Mouse (Mus musculus): ENCODE results near the gene Ano1. TPM values are rescaled to one million over a fixed set of nuclear protein-coding genes. Genes with fewer than 3 reads are reported as not detected.
A peak's percentile ranks its signal among the peaks of the same experiment; 100 is the strongest.

The Ano1 gene
- total RNA-seq, 2 experiments from 2014 or later: 2.9 to 3.3 TPM

DNA sequence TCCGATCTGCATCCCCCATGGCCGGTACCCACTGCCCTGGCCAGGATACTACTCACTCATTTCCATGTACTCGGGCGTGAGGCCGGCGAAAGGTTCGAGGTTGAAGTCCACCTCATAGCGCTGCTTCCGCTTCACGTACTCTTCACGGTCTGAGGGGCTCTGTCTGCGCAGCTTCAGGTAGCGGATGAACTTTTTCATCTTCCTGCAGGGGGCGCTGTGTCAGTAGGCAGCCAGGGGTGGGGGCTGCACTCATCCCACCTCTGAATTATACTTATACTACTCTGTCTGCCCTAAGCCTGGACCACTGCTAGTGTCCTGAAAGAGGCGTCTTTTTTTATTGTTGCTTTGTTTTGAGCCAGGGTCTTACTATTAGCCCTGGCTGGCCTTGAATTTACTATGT is 143.9 kb downstream of the Ano1 start:
- intact Hi-C loops (cut with DNase I): no loop called here
- no peak for DNase-seq (ENCODE audit: low spot score in 2 of 2)

DNA sequence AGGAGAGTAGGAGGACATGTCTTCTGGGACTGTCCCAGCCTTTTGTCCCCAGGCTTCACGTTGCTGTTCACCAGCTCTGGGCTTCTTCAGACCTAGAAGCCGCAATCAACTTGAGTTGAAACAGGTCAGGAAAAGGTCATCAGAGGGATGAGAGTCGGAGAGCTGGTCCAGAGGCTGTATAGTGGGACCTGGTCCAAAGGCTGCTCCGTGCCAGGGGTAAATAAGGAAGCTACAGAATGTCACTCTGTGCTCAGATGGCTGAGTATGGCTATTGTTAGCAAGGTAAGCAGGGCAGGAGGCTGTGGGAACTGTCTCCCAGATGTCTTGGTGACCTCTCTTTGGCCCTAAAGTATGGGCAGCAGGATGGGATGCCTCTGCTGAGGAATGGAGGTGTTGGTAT is 147.0 kb downstream of the Ano1 start:
- intact Hi-C loops (cut with DNase I): no loop called here
- DNase-seq (ENCODE audit: low spot score in 2 of 2): no peak

DNA sequence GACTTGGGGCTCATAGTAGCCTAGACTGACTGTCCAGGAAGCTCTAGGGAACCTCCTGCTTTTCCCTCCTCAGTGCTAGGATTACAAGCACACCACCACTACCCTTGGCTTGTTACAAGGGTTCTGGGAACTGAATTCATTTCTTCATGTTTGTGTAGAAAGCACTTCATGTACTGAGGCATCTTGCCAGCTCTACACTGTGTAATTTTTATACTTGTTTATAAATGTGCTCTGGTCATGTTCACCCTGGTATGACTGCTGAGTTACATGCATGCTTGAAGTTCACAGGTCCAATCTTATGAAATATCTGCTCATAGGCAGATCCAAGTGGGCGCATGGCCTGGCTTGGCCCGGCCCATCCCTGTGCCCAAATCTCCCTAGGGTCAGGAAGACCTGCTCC is 147.5 kb downstream of the Ano1 start:
- no peak for DNase-seq (ENCODE audit: low spot score in 2 of 2)
- intact Hi-C loops (cut with DNase I): no loop called here

DNA sequence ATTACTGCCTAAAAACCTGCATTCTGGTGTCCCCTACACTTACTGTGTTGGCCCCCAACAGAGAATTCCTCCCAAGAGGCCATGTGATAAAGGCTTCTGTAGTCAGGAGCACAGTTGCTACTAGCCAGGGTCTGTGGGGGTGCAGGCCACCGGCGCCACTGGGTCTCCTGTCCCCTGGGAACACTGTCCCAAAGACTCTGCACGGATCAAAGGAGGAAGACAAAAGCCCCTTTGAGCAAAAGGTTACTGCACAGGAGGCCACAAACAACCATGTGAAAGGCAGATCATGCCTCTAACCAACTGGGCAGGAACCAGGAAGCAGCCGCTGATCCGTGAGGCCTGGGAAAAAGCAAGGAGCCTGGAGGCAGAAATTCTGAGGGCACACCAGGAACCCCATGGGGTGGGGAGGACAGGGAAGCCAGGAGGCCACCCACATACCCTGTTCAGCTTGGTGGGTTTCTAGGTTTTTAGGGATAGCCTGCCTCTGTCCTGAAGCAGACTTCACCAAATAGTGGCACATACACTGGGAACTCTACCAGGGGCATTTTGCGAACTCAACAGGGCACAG is 151.4 kb downstream of the Ano1 start:
- DNase-seq (ENCODE audit: low spot score in 2 of 2): no peak
- intact Hi-C loops (cut with DNase I): no loop called here

GRCm38 (mm10) chr7:144589508-144589907 is 162.3 kb downstream of the Ano1 start:
- DNase-seq (ENCODE audit: low spot score in 2 of 2): no peak
- intact Hi-C loops (cut with DNase I): loop anchor here (5.0 kb wide), 1 partner anchor 308 kb away; the partner anchor contains the start of gene Fgf15

DNA sequence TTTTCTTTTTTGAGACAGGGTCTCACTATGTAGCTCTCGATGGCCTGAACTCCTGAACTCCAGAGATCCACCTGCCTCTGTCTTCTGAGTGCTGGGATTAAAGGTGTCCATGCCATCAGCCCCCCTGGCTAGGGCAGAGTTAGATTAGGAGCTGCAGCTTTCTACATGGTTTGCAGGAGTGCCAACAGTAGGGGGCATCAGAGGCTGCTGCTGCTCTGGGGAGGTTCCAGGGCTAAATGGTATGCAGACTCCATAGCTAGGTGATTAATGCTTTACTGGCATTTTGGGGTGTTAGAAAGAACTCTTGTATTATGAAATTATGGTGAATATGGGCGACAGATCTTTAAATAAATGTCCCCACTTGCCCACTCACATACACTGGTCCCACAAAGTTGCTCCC is 164.5 kb downstream of the Ano1 start:
- intact Hi-C loops (cut with DNase I): loop anchor here (5.0 kb wide), 1 partner anchor 310 kb away; the partner anchor contains the start of gene Fgf15
- DNase-seq (ENCODE audit: low spot score in 2 of 2): peak; percentile 42 to 46

DNA sequence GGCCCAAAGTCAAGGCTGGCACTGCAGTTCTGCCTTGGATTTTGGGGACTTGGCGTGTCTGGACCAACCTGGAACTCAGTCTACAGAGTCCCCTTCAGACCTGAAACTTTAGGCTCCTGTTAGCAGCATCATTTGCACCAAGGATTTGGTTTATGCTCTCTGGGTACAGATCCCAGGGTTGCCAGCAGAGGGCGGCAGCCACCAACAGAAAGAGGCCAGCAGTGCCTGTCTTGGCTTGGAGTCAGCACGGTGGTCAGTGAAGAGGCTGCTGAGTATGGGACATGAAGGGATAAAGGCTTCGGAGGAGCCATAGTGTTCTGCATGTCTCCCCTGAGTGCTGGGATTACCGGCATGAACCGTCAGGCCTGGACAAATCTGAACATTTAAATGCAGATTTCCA is 166.1 kb downstream of the Ano1 start:
- intact Hi-C loops (cut with DNase I): loop anchor here (1.0 to 5.0 kb wide), 2 partner anchors 191 to 312 kb away; partner anchors contain the start of gene Fgf15
- peak; percentile 52 to 58 for DNase-seq (ENCODE audit: low spot score in 2 of 2)

GRCm38 (mm10) chr7:144583619-144584018 is 168.2 kb downstream of the Ano1 start:
- DNase-seq (ENCODE audit: low spot score in 2 of 2): no peak
- intact Hi-C loops (cut with DNase I): no loop called here

GRCm38 (mm10) chr7:144582284-144582980 is 169.3 kb downstream of the Ano1 start, which contains the start of gene Fadd:
TSS of gene Fadd (minus strand) at chr7:144582463.
- DNase-seq (ENCODE audit: low spot score in 2 of 2): peak; percentile 91 to 94
- intact Hi-C loops (cut with DNase I): no loop called here

GRCm38 (mm10) chr7:144581559-144582283 is 170.1 kb downstream of the Ano1 start:
- intact Hi-C loops (cut with DNase I): loop anchor here (2.0 kb wide), 1 partner anchor 29 kb away; the partner anchor contains the start of gene Ppfia1
- DNase-seq (ENCODE audit: low spot score in 2 of 2): peak; percentile 50 to 64

DNA sequence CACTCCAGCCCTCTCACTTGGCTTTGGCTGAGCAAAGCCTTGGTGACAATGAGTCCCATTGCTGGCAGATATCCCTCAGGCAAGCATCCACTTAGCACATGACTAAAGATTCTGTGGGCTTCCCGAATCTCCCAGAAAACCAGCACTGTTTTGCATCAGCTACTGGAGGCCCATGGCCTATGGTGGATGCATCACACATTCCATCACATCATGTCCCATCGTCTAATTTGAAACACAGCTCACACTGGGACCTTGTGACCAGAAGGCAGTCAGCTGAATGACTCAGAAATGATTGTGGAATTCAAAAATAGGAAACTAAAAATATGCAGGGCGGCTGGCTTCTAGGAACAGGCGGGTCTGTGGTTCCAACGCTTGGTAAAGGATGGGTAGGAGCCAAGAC is 173.9 kb downstream of the Ano1 start:
- intact Hi-C loops (cut with DNase I): no loop called here
- DNase-seq (ENCODE audit: low spot score in 2 of 2): no peak

GRCm38 (mm10) chr7:144572234-144572633 is 179.5 kb downstream of the Ano1 start:
- intact Hi-C loops (cut with DNase I): no loop called here
- no peak for DNase-seq (ENCODE audit: low spot score in 2 of 2)

DNA sequence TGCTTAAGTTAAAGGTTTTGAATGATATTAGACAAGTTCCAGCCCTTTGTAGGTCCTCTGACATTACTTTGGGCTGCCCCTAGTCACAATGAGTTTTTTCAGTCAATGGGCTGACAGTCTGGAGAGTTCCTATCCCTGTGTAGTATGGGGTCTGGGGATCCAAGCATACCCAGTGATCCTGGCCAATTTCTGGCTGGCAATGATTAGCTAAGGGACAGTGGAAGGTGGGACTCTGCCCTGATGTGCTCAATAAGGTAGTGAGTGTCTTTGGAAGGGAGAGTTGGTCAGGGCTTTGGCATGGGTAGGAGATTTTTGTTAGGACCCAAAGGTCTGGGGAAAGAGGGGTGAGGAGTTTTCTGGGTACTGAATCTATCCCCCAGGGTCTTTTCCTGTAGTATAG is 180.2 kb downstream of the Ano1 start:
- DNase-seq (ENCODE audit: low spot score in 2 of 2): no peak
- intact Hi-C loops (cut with DNase I): no loop called here

DNA sequence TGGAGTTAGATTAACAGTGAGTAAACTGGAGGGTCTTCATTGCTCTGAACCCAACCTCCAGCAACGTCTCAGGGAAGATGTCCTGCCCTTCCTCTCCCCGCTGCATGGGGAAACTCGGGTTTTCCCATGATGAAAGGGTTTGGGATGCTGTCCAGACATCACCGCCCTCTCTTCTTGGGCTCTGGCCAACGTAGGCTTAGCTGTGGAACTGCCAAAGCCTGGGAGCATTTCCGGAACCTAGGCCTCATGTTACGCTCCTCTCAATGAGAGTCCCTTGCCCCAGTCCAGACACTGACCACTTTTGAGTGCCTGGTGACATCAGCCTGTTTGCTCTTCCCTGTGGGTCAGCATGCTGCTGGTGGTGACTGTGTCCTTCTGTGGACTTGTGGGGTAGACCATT is 182.3 kb downstream of the Ano1 start:
- DNase-seq (ENCODE audit: low spot score in 2 of 2): no peak
- intact Hi-C loops (cut with DNase I): no loop called here

DNA sequence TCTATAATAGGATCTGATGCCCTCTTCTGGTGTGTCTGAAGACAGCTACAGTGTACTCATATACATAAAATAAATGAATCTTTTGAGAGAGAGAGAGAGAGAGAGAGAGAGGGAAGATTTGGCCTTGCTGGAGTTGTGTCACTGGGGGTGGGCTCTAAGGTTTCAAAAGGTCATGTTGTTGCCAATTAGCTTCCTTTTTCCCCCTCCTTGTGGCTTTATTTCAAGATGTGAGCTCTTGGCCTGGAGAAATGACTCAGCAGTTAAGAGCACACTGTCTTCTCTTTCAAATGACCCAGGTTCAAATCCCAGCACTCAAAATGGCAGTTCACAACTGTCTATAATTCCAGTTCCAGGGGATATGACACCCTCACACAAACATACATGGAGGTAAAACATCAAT is 183.7 kb downstream of the Ano1 start:
- DNase-seq (ENCODE audit: low spot score in 2 of 2): no peak
- intact Hi-C loops (cut with DNase I): no loop called here

DNA sequence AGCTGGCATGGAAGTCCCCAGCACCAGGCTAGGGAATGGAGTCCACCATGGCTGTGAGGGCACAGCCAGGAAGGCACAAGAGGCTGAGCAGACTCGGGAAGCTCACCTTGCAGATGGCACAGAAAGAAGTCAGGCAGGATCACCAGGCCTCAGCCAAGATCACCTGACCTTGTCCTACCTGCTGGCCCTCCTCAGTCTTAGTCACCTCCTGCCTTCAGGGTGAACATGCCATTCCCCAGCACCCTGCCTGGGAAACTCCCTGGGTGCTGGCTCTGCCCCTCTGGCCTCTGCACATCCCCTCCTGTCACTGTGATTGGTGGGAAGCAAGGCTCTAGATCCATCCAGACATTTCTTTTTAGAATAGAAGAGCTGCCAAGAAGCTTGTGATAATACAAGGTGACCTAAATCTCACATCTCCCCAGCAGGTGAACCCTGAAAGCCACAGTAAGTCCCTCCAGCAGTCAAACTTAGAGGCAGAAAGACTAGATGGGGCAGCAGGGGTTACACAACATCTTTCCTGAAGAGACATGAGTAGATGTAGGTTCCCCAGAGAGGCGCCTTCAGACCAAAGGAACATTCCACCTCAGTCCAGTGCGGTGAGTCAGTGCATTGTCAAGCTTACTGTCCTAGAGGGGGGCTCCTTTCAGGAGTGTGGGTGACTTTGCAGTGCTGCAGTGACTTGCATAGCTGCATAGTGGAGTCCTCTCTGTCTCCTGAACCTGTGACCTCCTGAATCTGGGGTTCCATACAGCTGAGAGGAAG is 184.7 kb downstream of the Ano1 start:
- intact Hi-C loops (cut with DNase I): no loop called here
- no peak for DNase-seq (ENCODE audit: low spot score in 2 of 2)

DNA sequence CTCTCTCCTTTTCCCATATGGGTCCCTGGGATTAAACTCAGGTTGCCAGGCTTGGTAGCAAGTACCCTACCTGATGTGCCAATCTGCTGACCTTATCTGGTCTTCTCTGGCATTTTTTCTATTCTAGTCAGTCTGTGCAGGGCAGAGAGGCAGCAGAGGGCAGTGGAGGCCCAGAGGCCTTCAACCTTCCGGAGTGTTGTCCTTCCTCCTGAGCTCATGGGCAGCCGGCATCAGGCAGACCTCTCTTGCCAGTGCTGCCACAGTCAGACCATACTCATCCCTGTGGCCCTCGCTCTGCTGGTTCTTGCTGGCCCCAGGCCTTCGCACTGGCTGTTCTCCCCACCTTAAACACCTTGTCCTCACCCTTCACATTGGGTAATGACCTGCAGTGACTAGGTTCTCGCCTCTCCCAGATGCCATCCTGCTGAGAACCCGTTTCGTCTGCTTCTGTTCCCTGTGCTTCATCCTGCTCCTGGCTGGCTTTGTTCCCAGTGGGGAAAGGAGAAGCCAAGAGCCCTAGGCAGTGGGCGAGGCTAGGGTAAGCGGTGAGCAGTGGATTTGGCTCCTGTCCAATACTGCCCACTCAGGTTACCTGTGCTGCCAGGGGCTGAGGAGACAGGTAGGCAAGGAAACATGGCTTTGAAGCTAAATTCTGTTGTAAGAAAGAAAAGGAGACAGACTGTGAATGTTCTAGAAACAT is 188.2 kb downstream of the Ano1 start:
- DNase-seq (ENCODE audit: low spot score in 2 of 2): no peak
- intact Hi-C loops (cut with DNase I): no loop called here

- no peak for DNase-seq (ENCODE audit: low spot score in 2 of 2)
- intact Hi-C loops (cut with DNase I): no loop called here
Observed at GRCm38 (mm10) chr7:144562016-144562415, 189.8 kb downstream of the Ano1 start.

DNA sequence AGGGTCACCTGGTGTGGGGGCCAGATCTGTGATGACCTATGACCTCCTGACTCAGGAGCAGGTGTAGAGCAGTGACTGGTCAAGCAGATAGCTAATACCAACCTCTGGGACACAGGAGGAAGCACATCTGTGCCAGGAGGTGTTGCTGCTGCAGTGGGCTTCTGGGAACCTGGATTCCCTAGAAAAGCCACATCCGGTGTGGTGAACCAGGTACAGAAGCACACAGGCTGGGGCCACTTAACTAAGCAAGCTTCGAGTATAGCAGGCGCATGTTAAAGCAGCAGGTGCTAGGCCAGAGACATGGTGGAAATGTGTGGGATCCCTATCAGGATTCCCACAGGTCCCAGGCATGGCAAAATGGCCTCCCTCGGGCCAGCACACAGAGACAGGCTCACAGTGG is 191.2 kb downstream of the Ano1 start:
- intact Hi-C loops (cut with DNase I): no loop called here
- no peak for DNase-seq (ENCODE audit: low spot score in 2 of 2)

Measured in left cerebral cortex, postnatal 36 days (tissue).